Mouse (Mus musculus) myocyte (in vitro differentiated cells): Measurements from ENCODE around the gene Gm10282.

Source experiments
- POLR2A ChIP-seq: IDR thresholded peaks from one replicate; pipeline ENCODE4 v1.6.1; 2011; ENCODE audit warnings: low read depth, mild to moderate bottlenecking, control low read depth, moderate library complexity; ENCODE audit not compliant: insufficient read length
- POLR2AphosphoS2 ChIP-seq: IDR thresholded peaks from one replicate; pipeline ENCODE4 v1.6.1; 2011; ENCODE audit warnings: low read depth, control low read depth; ENCODE audit not compliant: insufficient read length
- SRF ChIP-seq: IDR thresholded peaks from one replicate; pipeline ENCODE4 v1.6.1; 2011; ENCODE audit warnings: low read depth; ENCODE audit not compliant: control insufficient read depth, insufficient read length
- TCF12 ChIP-seq: IDR thresholded peaks from one replicate; pipeline ENCODE4 v1.6.1; 2011; ENCODE audit warnings: mild to moderate bottlenecking, control low read depth; ENCODE audit not compliant: poor library complexity, insufficient read depth, severe bottlenecking
- USF1 ChIP-seq: IDR thresholded peaks from one replicate; pipeline ENCODE4 v1.6.1; 2011; ENCODE audit warnings: low read depth, mild to moderate bottlenecking, control low read depth, moderate library complexity

DNA sequence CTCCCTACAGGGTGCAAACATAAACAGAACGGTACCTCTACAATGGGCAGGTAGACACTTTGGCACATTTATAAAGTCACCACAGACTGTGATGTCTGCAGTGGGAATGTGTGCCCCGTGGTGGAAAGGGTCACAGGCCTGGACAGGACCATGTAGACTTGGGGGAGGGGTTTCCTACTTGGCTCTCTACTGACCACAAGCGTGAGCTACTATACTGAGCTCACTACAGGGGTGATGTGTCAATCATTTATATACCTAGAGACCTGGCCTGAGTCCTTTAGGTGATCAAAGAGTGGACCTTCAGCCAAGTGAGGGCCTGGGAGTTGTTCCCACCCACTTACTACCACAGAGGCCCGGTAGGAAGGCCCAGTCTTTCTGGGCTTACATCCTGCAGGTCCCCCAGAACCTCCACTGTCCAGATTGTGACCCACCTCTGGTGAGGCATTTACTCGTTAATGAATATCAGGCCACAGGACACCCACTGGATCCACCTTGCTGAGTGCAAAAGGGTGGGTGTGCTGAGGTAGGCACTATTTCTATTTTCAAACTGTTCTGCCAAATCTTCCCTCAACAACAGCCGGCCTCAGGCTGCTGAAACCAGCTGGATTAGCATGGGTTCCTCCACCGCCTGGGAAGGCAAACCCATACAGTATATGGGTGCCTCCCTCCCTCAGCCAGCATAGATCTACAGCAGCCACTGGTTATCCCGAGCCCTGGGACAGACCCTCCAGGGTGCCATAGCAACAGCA is 48.1 kb upstream of the Gm10282 start:
- TF ChIP-seq TCF12 (no peak), USF1 (no peak), POLR2A (no peak), POLR2AphosphoS2 (no peak), SRF (no peak)
